Mouse (Mus musculus): Measurements from ENCODE around the gene Snrnp25. TPM values are rescaled to one million over a fixed set of nuclear protein-coding genes. Genes with fewer than 3 reads are reported as not detected.

Gene Snrnp25
- polyA plus RNA-seq (2015; fragmentation: Nextera tagmentation; extraction: Ambion mirVana): 54.3 and 85.1 TPM in 2 replicates

GRCm38 (mm10) chr11:32205058-32205873 lies at the start of gene Snrnp25:
Snrnp25 (plus strand) TSS chr11:32205415.

GRCm38 (mm10) chr11:32200075-32200601 lies 5.1 kb upstream of the Snrnp25 start, which contains the start of gene Il9r:
Il9r (minus strand) TSS chr11:32200279.

GRCm38 (mm10) chr11:32221951-32222409 lies 16.8 kb downstream of the Snrnp25 start, which contains the start of gene Rhbdf1:
Rhbdf1 (minus strand) TSS chr11:32222300.

GRCm38 (mm10) chr11:32226124-32226871 lies 21.1 kb downstream of the Snrnp25 start, which contains the start of gene Mpg:
Mpg (plus strand) TSS chr11:32226505.

Other genes with a start within 250 kb of the Snrnp25 start
- gene 4930524B15Rik, start 239.8 kb upstream of the Snrnp25 start, polyA plus RNA-seq (2015; fragmentation: Nextera tagmentation; extraction: Ambion mirVana): not detected in 2 replicates
- 31.5 and 58.5 TPM in 2 replicates for gene Nsg2, start 205.0 kb upstream of the Snrnp25 start, polyA plus RNA-seq (2015; fragmentation: Nextera tagmentation; extraction: Ambion mirVana)
- gene Il9r, start 5.1 kb upstream of the Snrnp25 start, polyA plus RNA-seq (2015; fragmentation: Nextera tagmentation; extraction: Ambion mirVana): 0.25 and 0.32 TPM in 2 replicates
- gene Rhbdf1, start 16.9 kb downstream of the Snrnp25 start, polyA plus RNA-seq (2015; fragmentation: Nextera tagmentation; extraction: Ambion mirVana): 38.0 and 45.8 TPM in 2 replicates
- 31.8 and 38.2 TPM in 2 replicates for gene Mpg, start 21.1 kb downstream of the Snrnp25 start, polyA plus RNA-seq (2015; fragmentation: Nextera tagmentation; extraction: Ambion mirVana)
- gene Nprl3, start 62.3 kb downstream of the Snrnp25 start, polyA plus RNA-seq (2015; fragmentation: Nextera tagmentation; extraction: Ambion mirVana): 26.1 and 45.7 TPM in 2 replicates
- gene Hba-x, start 71.0 kb downstream of the Snrnp25 start, polyA plus RNA-seq (2015; fragmentation: Nextera tagmentation; extraction: Ambion mirVana): 0.76 and 2.2 TPM in 2 replicates
- gene Hba-a1, start 78.1 kb downstream of the Snrnp25 start, polyA plus RNA-seq (2015; fragmentation: Nextera tagmentation; extraction: Ambion mirVana): 5,004 and 6,789 TPM in 2 replicates
- gene Hbq1b, start 81.5 kb downstream of the Snrnp25 start, polyA plus RNA-seq (2015; fragmentation: Nextera tagmentation; extraction: Ambion mirVana): 6.0 and 6.7 TPM in 2 replicates
- gene Hba-a2, start 91.1 kb downstream of the Snrnp25 start, polyA plus RNA-seq (2015; fragmentation: Nextera tagmentation; extraction: Ambion mirVana): 12,058 and 16,203 TPM in 2 replicates
- 0.72 and 0.87 TPM in 2 replicates for gene Hbq1a, start 94.7 kb downstream of the Snrnp25 start, polyA plus RNA-seq (2015; fragmentation: Nextera tagmentation; extraction: Ambion mirVana)
- gene Sh3pxd2b, start 142.4 kb downstream of the Snrnp25 start, polyA plus RNA-seq (2015; fragmentation: Nextera tagmentation; extraction: Ambion mirVana): 5.6 and 8.0 TPM in 2 replicates
- 20.8 and 26.3 TPM in 2 replicates for gene Ubtd2, start 250.0 kb downstream of the Snrnp25 start, polyA plus RNA-seq (2015; fragmentation: Nextera tagmentation; extraction: Ambion mirVana)